Mouse (Mus musculus): ENCODE measurements around the gene 1700067P10Rik.
A peak's percentile ranks its signal among the peaks of the same experiment; 100 is the strongest.

Gene 1700067P10Rik

GRCm38 (mm10) chr17:48089019-48089418 is at the start of gene 1700067P10Rik:
Gene 1700067P10Rik, plus strand, starts transcription at chr17:48089319.
- no peak for DNase-seq (ENCODE audit: extremely low read depth, low read depth, low spot score)

GRCm38 (mm10) chr17:48041351-48042287 is 47.5 kb upstream of the 1700067P10Rik start:
- peak; percentile 46 for DNase-seq (ENCODE audit: extremely low read depth, low read depth, low spot score)

- DNase-seq (ENCODE audit: extremely low read depth, low read depth, low spot score), result no peak
Measured at GRCm38 (mm10) chr17:48043154-48043880, 45.8 kb upstream of the 1700067P10Rik start.

- no peak for DNase-seq (ENCODE audit: extremely low read depth, low read depth, low spot score)
Measured at GRCm38 (mm10) chr17:48045631-48046030, 43.5 kb upstream of the 1700067P10Rik start.

DNA sequence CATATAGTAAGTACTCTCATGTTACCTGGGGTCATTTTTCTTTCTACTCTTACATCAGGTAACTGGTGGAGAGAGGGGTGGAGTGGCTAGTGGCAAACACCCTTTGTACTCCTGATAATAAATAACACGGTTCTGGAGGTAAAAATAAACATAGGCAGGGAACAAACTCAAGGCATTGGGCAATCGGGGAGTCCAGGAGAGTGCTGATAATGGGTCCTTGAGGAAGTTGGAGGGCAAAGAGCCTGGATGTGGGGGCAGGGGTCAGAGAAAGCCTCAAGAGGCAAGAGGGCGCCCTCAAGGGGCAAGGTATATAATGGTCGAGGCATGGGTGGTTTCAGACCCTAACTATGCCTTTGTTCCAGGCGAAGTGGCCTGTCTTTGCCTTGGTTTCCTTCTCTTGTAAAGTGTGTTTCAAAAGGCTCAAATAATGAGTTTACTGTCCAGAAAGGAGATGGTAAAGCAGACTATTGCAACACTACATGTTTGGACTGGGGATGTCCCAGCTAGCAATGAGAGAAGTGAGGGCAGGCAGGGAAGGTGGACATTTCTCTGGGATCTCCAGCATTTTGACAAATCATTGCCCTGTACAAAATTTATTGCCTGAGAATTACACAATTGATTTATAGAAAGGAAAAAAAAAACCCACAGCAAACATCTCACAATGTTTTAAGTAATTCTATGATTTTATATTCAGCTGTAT is 37.3 kb upstream of the 1700067P10Rik start:
- DNase-seq (ENCODE audit: extremely low read depth, low read depth, low spot score), result no peak

GRCm38 (mm10) chr17:48052338-48053067 is 36.6 kb upstream of the 1700067P10Rik start:
- no peak for DNase-seq (ENCODE audit: extremely low read depth, low read depth, low spot score)

- DNase-seq (ENCODE audit: extremely low read depth, low read depth, low spot score), result no peak
Measured at GRCm38 (mm10) chr17:48053646-48054045, 35.5 kb upstream of the 1700067P10Rik start.

- DNase-seq (ENCODE audit: extremely low read depth, low read depth, low spot score), result no peak
Measured at GRCm38 (mm10) chr17:48055076-48055816, 33.9 kb upstream of the 1700067P10Rik start.

DNA sequence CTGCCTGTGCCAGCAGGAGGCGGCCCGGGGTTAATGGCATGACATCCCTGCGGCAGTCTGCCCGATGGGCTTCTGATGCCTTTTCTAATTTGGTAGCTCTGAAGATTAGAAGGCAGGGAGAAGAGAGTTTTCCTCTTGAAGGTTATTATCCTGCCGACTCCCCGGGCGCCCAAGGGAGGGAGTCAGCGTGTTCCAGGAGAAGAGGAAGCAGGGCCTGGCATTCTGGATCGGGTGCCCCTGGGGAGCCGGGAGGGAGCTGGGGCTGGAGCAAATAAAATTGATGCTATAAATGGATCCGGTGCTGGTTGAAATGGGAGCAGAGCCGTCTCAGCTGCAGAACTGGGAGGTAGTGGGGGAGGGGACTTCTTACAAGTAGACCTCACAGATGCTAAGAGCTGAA is 31.7 kb upstream of the 1700067P10Rik start:
- no peak for DNase-seq (ENCODE audit: extremely low read depth, low read depth, low spot score)

GRCm38 (mm10) chr17:48064196-48064843 is 24.8 kb upstream of the 1700067P10Rik start:
- DNase-seq (ENCODE audit: extremely low read depth, low read depth, low spot score), result no peak

GRCm38 (mm10) chr17:48065081-48065501 is 24.0 kb upstream of the 1700067P10Rik start:
- DNase-seq (ENCODE audit: extremely low read depth, low read depth, low spot score), result no peak

- no peak for DNase-seq (ENCODE audit: extremely low read depth, low read depth, low spot score)
Measured at GRCm38 (mm10) chr17:48067083-48067614, 22.0 kb upstream of the 1700067P10Rik start.

DNA sequence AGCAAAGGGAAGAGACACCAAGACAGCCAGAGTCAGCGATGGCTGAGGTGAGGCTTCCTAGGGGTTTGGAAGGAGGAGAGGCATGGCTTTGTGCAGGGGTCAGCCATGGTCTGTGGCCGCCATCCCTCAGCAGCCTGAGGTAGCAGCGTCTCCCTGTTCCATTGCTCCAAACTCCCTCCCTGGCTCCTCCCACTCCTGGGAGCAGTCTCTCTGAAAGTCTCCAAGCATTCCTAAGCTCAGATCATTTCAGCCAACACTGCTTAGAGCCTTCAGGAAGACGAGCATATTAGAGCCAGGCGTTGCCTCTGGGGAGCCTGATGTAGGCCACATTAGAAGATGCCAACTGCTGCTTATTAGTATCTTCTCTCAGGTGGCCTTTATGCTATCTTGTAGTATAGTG is 21.4 kb upstream of the 1700067P10Rik start:
- no peak for DNase-seq (ENCODE audit: extremely low read depth, low read depth, low spot score)

DNA sequence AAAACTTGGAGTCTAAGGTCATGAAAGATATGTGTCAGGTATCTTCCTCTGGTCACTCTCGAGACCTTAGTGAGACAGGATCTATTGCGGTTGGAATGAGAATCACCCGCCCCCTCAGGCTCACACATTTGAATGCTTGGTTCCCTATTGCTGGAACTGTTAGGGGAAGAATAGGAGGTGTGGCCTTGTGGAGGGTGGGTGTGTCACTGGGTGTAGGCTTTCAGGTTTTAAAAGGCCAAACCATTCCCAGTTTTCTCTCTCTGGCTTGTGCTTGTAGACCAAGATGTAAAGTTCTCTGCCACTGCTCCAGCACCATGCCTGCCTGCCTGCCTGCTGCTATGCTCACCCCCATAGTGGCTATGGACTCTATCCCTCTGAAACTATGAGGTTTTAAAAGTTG is 8.5 kb upstream of the 1700067P10Rik start:
- DNase-seq (ENCODE audit: extremely low read depth, low read depth, low spot score), result no peak

DNA sequence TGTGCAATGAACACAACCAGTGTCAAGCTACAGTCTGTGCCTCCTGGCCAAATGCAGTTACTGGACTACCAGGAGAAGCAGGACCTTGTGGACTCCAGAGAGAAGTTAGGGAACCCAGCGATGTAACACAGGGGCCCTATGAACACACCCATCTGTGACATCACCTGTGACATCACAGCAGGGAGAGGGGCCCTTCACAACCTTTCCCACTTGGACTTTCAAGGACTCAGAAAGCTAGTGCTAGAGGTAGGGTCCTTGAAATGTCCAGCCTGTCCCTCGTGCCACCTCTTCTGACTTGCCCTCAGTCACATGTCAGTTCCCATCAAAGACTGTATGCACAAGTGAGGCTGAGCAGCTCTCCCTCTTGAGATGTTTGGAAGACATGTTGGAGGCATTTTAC is 327 bp downstream of the 1700067P10Rik start:
- DNase-seq (ENCODE audit: extremely low read depth, low read depth, low spot score), result no peak

GRCm38 (mm10) chr17:48090305-48090704 is 1.2 kb downstream of the 1700067P10Rik start:
- no peak for DNase-seq (ENCODE audit: extremely low read depth, low read depth, low spot score)

- DNase-seq (ENCODE audit: extremely low read depth, low read depth, low spot score), result no peak
Measured at GRCm38 (mm10) chr17:48093286-48093817, 4.2 kb downstream of the 1700067P10Rik start.

GRCm38 (mm10) chr17:48094820-48095680 is 5.9 kb downstream of the 1700067P10Rik start:
- no peak for DNase-seq (ENCODE audit: extremely low read depth, low read depth, low spot score)

Data from fat pad, adult 2 months (tissue).